Mouse (Mus musculus): Measurements from ENCODE around the gene Rbm38.

Gene Rbm38

DNA sequence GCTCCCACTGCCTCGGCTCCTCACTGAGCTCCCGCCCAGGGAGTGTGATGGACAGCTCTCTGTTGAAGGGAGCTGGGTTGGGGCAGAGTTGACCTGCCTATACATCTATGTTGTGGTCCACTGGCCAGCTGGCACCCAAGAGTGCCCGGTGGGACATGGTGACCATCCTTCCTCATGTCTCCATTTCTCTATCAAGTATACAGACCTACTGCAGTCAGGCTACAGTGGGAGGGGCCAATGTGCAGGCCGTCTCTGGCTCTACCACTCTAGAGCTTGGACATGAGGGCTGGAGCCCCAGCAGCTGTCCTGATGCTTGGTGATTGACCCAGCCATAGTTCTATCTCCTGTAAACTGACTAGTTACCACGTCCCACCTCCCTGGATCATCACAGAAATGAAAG is 17.0 kb downstream of the Rbm38 start:
- no peak for DNase-seq (ENCODE audit: low spot score)

DNA sequence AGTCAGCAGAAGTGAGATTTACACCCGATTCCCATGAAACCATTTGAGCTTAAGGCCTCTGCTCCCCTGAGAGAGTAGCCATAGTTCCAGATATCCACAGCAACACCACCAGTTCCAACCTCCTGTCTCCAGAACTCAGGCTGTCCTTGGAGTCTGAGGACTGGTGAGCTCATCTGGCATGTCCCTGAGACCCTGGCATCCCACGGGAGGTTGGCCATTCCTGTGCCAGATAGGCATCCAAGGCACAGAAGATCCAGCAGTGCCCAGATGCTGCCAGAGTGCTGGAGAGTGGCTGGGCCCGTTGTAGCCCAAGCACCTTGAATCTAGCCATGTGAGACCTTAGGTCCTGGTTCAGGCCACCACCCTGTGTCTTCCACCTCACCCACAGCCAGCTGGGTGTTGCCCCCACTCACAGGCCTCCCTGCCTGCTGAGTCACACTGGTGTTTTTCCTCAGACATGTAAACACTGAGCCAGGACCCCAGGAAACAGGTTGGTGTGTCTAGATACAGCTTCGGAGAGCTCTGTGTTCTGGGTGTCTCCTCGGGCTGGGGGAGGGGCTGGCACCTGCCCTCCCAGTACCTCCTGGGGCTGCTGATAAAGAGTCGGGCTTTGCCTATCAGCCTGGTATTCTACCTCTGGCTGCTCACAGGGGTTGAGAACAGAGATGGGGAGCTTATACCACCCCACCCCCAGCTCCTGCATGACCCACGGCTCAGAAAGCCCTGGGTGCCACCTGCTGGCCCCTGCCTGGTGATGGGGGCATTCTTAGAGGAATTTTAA is 17.7 kb downstream of the Rbm38 start:
- DNase-seq (ENCODE audit: low spot score) = no peak

GRCm38 (mm10) chr2:173039041-173039440 is 18.7 kb downstream of the Rbm38 start:
- no peak for DNase-seq (ENCODE audit: low spot score)

DNA sequence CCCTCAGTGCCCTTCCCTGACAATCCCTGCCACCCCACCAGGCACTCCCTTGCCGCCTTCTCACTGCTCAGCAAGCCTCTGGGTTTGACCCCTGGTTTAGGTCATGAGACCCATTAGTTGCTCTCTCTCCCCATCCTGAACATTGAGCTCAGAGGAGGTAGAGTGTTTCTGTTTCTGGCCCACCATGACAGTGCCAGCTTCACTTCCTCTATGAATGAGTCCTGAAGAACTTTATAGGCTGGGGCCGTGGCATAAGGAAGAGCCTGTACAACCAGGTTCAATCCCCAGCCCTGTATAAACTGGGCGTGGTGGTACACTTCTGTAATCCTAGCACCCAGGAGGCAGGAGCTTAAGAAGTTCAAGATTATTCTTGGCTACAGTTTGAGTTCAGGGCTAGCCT is 20.5 kb downstream of the Rbm38 start:
- DNase-seq (ENCODE audit: low spot score) = no peak

DNA sequence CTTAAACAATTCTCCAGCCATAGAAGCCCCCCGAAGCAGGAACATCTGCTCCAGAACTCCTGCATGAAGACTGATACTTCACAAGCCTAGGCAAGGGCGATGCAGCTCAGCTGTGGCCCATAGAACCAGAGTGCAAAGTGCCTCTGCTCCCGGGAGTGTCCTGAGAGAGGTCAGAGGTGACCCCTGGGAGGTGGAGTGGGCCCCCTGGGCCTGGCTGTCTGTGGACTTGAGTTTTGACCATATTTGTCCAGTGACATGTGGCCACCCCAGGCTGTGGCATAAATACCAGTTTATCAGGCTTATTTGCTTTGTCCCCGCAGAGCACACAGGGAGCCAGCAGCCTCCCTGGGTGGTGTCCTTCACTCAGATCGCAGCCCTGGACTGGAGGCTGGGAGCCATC is 20.9 kb downstream of the Rbm38 start:
- DNase-seq (ENCODE audit: low spot score) = no peak

GRCm38 (mm10) chr2:173041893-173042292 is 21.6 kb downstream of the Rbm38 start:
- no peak for DNase-seq (ENCODE audit: low spot score)

DNA sequence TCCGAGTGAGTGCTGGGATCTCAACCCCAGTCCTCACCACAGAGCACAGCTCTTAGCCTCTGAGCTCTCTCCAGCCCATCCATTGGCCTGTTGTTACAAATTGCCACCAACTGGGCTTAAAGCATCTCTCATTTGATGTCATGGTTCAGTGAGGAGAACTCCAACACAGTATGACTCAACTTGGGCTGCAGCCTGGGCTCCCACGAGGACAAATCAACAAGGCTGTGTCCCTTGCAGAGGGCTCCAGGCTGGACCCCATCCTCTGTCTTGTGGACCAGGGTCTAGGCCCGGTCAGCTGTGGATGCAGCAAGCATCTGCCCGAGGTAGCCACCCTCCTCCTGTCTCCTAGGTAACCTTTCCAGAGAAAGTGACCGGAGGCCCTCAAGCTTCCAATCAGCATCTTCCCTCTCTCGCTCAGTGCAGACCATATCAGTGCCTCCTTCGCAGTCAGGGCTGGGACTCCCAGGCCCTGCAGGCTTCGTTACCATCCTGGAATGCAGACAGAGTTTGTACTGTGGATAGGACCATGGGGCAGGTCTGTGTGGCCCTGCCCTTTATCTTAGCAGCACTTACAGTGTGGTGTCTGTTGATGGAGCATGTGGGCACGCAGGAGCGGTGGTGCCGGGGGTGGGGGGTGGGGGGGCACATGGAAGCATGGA is 22.3 kb downstream of the Rbm38 start:
- DNase-seq (ENCODE audit: low spot score) = no peak

DNA sequence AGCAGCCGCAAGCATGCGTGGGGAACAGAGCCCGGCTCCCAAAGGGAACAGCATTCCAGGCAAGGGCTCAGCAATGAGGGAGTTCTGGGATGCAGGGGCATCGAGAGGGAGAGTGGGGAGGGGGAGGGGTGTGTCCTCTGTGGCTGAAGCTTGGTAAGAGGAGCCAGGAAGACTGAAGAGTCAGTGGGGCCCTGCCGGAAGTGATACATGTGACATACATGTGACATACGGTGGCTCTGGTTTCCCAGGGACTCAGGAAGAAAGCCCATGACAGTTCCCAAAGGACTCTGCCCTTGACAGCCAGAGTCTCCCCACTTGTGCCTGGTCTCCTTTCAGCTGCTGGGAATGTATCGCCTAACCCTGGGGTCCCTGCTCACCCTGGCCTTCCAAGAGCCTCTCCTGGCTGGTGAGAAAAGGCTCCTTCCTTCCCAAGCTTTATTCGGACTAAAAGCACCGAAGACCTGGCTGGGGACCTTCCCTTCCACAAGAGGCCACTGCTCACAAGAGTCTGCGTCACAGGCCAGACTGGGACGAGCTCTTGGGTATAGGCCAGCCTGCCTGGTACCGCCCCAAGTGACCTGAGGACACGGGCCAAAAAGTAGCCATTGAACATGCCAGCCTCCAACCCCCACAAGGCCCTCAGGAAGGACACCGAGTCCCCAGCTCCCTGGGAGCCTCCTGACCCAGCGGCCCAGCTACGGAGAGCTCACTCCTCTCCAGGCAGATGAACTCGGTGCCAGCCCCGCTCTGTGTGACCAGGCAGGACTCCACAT is 24.1 kb downstream of the Rbm38 start:
- no peak for DNase-seq (ENCODE audit: low spot score)

DNA sequence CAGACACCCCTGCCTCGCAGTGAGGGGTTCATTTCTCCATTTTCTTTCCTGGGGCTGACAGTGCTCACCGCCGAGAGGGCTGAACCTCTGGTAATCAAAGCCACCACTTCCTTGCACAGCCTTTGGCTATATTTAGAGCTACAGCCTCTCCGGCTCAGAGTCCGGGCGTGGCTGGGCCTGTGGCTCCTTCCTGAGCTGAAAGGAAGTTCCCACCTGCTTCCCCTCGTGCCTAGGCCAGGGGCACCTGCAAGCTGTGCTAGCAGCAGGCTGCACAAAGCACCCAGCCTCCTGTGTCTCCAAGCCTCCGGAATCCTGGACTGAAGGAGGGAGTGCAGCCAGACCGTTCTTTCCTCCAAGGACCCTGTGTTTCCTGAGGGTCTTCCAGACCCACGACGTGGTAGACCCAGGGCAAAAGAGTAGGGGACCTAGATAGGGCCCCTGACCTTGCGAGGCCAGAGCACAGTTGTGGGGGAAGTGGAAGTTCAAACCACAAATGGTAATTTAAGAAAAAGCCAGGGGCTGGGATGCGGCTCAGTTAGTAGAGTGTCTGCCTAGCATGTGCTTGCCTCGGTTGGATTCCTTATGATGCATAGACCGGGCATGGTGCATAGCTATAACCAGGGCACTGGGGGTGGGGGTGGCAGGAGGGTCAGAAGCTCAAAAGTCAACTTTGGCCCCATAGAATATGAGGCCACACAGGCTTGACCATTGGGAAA is 26.4 kb downstream of the Rbm38 start:
- no peak for DNase-seq (ENCODE audit: low spot score)

- no peak for DNase-seq (ENCODE audit: low spot score)
These were observed 27.2 kb downstream of the Rbm38 start for GRCm38 (mm10) chr2:173047471-173047870.

DNA sequence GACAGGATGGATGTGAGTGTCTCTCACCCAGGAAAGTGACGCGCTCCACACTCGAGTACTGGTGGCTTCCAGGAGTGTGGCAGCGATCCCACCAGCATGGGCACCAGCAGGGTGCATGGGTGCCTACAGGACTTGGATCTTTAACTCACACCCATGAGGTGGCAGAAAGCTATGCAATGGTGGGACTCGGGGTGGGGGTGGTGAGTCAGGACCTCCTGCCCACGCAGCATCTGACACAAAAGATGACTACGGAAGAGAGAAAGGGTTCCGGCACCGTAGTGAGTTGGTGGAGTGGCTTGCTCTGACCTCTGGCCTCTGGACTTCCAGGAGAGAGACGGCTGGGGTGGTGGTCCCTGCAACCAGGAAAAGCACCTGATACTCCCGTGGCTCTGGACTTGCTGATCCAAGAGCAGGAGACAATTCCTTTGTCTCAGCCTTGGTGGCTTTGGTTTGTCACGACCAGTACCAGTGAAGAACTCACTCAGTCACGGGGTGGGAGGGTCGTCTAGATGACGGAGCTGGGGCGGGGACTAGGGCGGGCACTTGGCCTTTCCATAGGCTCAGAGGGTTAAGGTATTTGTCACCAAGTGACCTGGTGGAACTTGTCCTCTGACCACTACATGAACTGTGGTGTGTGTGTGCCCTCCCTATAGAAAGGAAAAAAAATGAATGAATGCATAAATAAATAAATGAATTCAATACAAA is 27.9 kb downstream of the Rbm38 start:
- DNase-seq (ENCODE audit: low spot score) = no peak

- no peak for DNase-seq (ENCODE audit: low spot score)
These were observed 28.9 kb downstream of the Rbm38 start for GRCm38 (mm10) chr2:173049231-173049630.

DNA sequence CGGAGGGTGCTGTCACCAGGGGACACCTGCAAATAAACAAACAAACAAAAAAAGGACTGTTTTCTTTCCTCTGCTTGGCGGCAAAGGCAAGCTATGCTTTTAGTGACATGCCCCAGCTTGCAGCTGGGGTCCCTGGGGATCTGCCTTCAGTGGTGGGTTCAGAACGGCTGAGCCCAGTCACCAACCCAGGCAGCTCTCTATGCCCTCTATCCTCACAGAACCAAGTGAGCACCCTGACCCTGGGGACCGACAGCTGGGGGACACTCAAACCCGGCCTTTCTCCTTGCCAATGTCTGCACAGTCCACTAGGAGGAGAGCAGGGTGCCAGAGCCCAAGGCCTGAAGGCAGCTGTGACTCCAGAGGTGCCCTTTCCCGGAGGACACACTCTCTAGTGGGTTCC is 29.5 kb downstream of the Rbm38 start:
- DNase-seq (ENCODE audit: low spot score) = no peak

DNA sequence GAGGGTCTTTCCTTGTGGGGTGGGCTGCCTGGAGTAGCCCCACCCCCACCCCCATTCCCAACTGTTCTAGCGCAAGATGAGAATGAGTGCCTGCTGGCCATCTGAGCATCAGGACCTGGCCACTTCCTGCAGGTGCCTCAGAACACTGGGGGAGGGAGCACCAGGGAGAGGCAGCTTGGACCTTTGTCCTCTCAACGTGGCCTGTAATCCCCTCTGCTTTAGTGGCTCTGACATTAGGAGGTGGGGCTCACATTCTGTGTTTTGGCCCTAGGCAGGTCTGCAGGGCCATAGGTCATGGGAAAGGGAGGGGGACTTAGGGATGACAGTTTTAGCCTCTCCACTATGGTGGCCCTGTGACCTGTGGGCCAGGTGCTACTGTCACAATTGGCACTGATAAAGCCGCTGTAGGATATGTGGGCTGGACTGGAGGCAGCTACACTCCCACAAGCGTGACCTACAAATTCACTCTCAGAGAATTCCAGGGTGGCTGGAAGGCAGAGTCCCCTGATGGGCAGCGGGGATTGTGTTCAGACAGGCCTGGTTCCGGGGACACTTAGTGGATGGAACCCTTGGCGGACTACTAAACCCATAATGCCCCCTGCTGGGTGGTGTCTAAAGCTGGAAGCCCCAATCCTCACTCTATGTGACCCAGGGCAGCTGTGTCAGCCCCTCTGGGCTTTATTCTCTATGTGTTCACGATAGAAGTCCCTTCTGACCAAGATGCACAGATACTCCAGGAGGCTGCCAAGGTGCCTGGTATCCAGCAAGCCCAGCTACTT is 30.5 kb downstream of the Rbm38 start:
- DNase-seq (ENCODE audit: low spot score) = peak; percentile 53

- DNase-seq (ENCODE audit: low spot score) = no peak
These were observed 32.6 kb downstream of the Rbm38 start for GRCm38 (mm10) chr2:173052881-173053280.

GRCm38 (mm10) chr2:173053846-173054245 is 33.5 kb downstream of the Rbm38 start:
- no peak for DNase-seq (ENCODE audit: low spot score)

DNA sequence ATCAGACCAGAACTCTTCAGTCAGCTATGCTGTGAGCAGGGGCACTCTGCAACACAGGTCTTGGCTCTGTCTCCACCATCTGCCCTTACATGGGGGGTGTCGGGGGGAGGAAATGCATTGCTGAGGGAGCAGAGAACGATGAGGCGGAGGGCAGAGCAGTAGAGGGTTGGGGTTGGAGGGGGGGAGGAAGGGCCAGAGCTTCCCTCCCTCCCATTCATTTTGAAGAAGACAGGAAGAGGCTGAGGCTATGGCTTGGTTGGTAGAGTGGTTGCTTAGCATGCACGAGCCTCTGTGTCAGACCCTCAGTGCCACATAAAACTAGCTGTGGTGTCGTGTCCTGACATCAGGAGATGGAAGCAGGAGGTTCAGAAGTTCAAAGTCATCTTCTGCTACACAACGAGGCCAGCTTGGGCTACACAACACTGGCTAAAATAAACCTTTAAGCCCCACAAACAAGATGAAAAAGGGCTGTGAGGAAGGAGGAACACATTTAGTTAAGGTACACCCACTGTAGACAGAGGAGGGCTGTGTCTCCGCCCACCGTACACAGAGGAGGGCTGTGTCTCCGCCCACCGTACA is 36.1 kb downstream of the Rbm38 start:
- no peak for DNase-seq (ENCODE audit: low spot score)

DNA sequence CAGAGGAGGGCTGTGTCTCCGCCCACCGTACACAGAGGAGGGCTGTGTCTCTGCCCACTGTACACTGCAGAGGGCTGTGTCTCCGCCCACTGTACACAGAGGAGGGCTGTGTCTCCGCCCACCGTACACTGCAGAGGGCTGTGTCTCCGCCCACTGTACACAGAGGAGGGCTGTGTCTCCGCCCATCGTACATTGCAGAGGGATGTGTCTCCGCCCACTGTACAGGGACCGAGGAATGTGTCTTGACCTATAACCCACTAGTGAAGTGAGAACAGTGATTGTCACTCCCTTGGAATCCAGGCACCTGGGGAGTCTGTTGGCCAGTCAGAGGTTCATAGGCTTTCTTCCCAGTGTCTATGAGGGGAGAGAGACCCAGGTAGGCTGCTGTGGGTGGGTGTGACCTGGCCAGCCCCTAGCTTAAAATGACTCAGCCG is 36.6 kb downstream of the Rbm38 start:
- DNase-seq (ENCODE audit: low spot score) = no peak

GRCm38 (mm10) chr2:173057623-173058022 is 37.3 kb downstream of the Rbm38 start:
- DNase-seq (ENCODE audit: low spot score) = no peak

DNA sequence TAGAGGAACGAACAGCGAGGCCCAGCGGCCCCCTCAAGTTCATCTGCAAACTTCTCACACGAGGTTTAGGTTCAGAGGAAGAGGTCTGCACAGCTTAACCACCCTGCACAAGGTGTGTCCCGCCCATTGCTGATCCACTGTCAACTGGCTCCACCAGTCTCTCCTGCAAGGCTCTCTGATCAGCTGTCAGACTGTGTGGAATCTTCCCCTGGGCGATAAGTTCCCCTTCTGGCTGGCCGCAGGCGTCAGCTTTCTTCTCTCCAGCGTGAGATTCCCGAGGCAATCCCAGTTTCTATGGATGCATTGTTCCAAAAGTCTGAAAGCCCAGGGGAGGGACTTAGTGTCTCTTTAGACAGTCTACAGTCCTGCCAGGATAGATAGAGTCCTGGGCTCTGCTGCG is 38.0 kb downstream of the Rbm38 start:
- DNase-seq (ENCODE audit: low spot score) = no peak

DNA sequence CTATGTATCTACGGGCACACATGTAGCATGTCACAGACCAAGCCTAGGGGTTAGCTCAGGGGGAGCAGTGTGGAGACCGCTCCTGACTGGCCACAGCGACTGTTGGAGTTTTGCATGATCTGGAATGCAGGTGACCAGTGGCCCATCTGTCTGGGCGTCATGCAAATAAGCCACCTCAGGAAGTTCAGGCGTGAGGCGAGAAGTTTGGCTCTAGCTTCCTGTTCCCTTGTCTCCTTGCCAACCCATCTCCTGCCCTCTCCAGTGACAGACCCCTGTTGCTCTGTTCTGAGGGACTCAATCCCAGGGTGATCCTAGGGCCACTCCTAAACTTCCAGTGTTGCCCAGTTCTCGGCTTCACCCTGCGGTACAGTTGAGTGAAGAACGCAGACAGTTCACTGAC is 40.2 kb downstream of the Rbm38 start:
- no peak for DNase-seq (ENCODE audit: low spot score)

All from embryo, embryonic 10.5 days (tissue).